Mouse (Mus musculus) spleen, adult 2 months (tissue): ENCODE data around the gene Med9.

Experiments
- CTCF ChIP-seq: fragments of 200-500 bp; IDR thresholded peaks from 2 replicates; pipeline ENCODE4 v1.5.1; 2011; ENCODE audit warnings: mild to moderate bottlenecking, inconsistent platforms; ENCODE audit not compliant: insufficient read depth, insufficient read length, insufficient replicate concordance; ENCODE audit errors: extremely low read depth
- POLR2A ChIP-seq: fragments of 200-500 bp; IDR thresholded peaks from 2 replicates; pipeline ENCODE4 v1.6.1; 2011; ENCODE audit warnings: low read depth, low read length, inconsistent platforms

DNA sequence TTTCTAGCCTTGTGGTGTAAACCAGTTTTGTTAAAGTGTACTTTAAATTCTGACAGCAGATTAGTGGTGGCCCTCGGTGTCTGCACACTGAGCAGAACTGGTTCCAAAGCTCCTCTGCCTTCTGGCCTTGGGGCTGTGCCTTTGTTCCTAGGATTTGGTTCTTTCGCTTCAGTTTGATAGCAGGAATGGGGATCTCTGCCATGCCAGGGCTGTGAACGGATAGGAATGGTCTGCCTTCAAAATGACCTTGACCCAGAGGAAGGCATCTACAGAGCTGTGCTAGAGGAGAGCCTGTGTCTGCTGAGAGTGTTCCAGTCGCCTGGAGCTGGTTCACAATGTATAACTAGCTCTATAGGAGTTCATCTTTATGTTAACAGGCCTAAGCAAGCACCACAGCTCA lies 11.4 kb downstream of the Med9 start:
- TF ChIP-seq CTCF = no peak
- no peak for TF ChIP-seq POLR2A
